Mouse (Mus musculus) kidney, adult 8-10 months (tissue): Measurements from ENCODE around the gene Rab5c.

Experiments used
- DNase-seq, 2 experiments: peaks; one replicate each; pipeline ENCODE4 v3.0.0; 2022

Gene Rab5c

GRCm38 (mm10) chr11:100694926-100695325, 43.1 kb downstream of the Rab5c start:
- peak in 1 of 2 experiments; percentile 82 for DNase-seq

DNA sequence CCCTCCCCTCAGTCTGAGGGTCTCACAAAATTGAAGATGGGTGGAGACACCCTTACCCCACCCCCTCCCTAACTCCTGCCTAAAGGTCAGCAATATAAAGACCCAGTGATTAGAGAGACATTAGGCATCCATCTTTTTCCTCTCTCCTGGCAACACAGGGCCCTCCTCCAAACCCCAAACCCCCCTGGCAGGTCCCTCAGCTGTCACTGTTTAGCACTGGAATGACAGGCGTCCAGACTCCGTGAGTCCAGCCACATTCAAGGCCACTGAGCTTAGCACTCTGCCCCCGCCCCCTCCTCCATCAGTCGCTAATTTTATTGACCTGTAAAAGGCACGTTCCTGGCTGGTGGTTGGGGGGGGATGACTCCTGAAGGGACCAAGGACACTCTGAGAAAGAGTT, 44.9 kb downstream of the Rab5c start:
- no peak for DNase-seq

DNA sequence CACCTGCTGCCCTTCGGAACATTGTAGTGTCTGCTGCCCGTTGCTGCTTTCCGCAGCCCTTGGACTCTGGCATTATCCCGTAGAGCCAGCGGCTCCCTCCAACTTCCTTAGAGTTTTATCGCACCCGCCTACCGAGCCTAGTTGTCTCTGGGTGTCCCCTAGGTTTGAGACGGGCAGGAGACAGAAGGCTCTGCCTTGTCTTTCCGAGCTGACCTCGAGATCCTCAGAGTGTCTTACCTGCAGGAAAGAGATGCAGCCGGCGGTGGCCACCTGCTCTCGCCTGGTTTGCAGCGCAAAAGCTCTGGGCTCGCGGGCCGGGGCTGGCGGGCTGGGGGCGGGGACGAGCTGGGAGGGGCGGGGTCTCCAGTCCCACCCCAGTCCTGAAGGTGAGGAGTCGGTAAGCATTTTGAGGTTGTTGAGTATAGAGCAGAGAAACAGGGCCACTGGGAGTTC, 45.8 kb downstream of the Rab5c start, which contains the start of gene Zfp385c:
TSS of gene Zfp385c (minus strand) at position 292 of the 453 bp plus-strand sequence.
- DNase-seq = peak in 1 of 2 experiments; percentile 23

DNA sequence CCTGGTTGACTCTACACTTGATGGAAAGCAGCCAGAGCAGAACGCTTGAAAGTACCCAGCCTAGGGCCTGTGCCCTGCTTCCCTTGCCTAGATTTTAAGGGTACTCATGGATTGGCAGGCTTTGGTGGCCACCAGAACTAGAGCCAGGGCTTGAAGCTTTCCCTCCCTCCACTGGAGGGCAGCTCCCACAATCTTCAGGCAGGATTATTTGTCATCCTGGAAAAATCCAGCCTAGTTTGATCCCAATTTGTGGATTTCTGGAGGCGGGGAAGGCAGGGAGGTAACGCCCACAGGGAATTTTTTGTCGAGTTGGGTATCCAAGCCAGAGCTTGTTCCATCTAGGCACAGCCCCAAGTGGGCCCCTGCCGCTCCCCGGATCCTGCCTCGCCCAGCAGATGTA, 47.6 kb downstream of the Rab5c start:
- no peak for DNase-seq

DNA sequence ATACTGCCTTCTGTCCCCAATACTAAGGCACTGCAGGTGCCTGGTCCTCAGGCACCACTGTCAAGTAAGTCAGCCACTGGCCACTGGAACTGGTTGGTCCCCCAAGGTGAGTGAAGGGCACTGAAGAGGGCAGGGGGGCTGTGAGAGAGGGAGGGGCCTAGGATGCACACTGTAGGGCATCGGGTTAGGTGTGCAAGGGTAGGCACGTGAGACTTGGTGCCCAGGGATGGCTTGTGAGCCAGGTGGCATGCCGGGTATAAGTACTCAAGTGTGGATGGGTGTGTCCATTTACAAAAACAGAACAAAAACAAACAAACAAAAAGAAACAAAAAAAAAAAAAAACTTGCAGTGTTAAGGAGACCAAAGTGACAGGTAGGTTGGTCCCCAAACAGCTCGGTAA, 49.6 kb downstream of the Rab5c start:
- DNase-seq = no peak

GRCm38 (mm10) chr11:100687265-100687664, 50.8 kb downstream of the Rab5c start:
- no peak for DNase-seq

DNA sequence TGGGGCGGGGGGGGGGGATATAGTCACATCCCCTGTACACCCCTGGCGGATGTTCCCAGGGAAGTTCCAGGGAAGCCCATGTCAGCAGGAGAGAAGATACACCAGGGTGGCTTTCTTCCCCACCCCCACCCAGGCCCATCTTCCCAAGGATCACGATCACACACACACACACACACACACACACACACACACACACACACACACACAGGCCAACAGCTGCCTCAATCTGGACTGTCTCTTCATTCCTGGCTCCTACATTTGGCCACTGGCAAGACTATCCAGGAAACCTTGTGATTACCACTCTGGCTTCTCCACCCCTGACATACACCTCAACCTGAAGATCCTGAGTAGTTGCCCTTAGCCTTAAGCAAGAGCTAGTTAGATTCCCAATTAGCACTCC, 52.6 kb downstream of the Rab5c start:
- no peak for DNase-seq

DNA sequence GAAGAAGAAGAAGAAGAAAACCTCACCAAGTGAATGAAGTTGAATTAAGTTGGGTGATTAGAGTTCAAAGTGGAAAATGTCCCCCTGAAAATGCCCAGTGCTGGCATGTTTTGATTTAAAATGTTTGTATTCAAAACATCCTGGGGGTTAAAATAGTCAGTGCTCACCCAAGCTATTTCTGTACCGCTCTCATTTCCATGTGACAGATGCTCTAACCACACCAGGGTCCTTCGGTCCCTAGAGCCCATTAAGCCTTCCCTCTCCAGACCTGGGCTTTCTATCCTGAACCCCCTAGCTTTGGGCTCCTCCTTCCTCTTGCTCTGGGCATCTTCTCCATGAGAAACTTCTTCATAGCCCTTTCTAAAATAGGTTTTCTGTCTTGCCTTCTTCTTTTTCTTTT, 53.9 kb downstream of the Rab5c start:
- DNase-seq = no peak

GRCm38 (mm10) chr11:100682526-100682925, 55.5 kb downstream of the Rab5c start:
- no peak for DNase-seq

GRCm38 (mm10) chr11:100681826-100682225, 56.2 kb downstream of the Rab5c start:
- no peak for DNase-seq

GRCm38 (mm10) chr11:100677810-100678209, 60.2 kb downstream of the Rab5c start:
- DNase-seq = no peak

DNA sequence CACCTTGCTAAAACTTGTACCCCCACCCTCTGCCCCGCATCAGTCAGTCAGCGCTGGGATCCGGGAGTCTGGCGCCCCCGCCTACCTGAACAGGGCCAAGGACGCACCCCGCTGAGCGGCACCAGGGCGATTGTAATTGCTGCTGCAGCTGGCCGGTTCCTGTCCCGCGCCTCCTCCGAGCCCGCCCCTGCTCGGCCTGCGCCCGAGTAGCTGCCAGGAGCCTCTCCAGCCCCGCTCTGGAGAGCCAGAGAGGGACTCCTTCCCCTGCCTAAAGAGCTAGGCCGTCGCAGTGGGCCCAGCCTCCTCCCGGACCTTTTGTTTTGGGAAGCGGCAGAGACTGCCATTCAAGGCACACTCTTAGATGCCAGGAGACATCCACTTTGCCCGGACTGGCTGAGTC, 64.8 kb downstream of the Rab5c start:
- no peak for DNase-seq

GRCm38 (mm10) chr11:100671956-100672355, 66.1 kb downstream of the Rab5c start:
- DNase-seq = no peak

- no peak for DNase-seq
Observed at GRCm38 (mm10) chr11:100671049-100671448, 67.0 kb downstream of the Rab5c start.
